Mouse (Mus musculus) hindbrain, embryonic 16.5 days (tissue): ENCODE results near the gene Ubxn11. TPM values are rescaled to one million over a fixed set of nuclear protein-coding genes. Genes with fewer than 3 reads are reported as not detected.

Experiments
- ATAC-seq: fragments of 200-750 bp; cut with Nextera tagmentation; 2 replicates; pipeline ENCODE4 v1.8.0; 2017; ENCODE audit warnings: moderate TSS enrichment, moderate library complexity
- H3K27ac ChIP-seq: fragments of 300-500 bp; sonication (generic); 2 replicates; pipeline ENCODE4 v1.5.1; 2014; ENCODE audit warnings: low read depth, mild to moderate bottlenecking, control low read depth, low read length, moderate library complexity
- H3K27me3 ChIP-seq: fragments of 300-500 bp; sonication (generic); replicated peaks from 2 replicates; pipeline ENCODE4 v1.6.1; 2014; ENCODE audit warnings: low read length; ENCODE audit not compliant: control insufficient read depth, insufficient read depth
- H3K36me3 ChIP-seq: fragments of 300-500 bp; sonication (generic); 2 replicates; pipeline ENCODE4 v1.6.1; 2014; ENCODE audit warnings: mild to moderate bottlenecking, low read length, moderate library complexity, mixed read lengths; ENCODE audit not compliant: control insufficient read depth, insufficient read depth
- H3K4me1 ChIP-seq: fragments of 300-500 bp; sonication (generic); 2 replicates; pipeline ENCODE4 v1.6.1; 2014; ENCODE audit warnings: low read depth, low read length; ENCODE audit not compliant: control insufficient read depth, insufficient read depth
- H3K4me2 ChIP-seq: fragments of 300-500 bp; sonication (generic); 2 replicates; pipeline ENCODE4 v1.6.1; 2014; ENCODE audit warnings: mild to moderate bottlenecking, low read length, control low read depth, moderate library complexity
- H3K4me3 ChIP-seq: fragments of 300-500 bp; sonication (generic); 2 replicates; pipeline ENCODE4 v1.5.1; 2014; ENCODE audit warnings: mild to moderate bottlenecking, low read length, control low read depth, moderate library complexity
- H3K9ac ChIP-seq: fragments of 300-500 bp; sonication (generic); 2 replicates; pipeline ENCODE4 v1.6.1; 2014; ENCODE audit warnings: low read depth, mild to moderate bottlenecking, control low read depth, low read length, moderate library complexity
- H3K9me3 ChIP-seq: fragments of 300-500 bp; sonication (generic); 2 replicates; pipeline ENCODE4 v1.6.1; 2014; ENCODE audit warnings: mild to moderate bottlenecking, low read length, moderate library complexity; ENCODE audit not compliant: control insufficient read depth
- WGBS: fragments of 180-500 bp; shearing (Covaris S2); extraction: QIAGEN DNeasy Blood & Tissue Kit; methylation state at CpG from one replicate; pipeline ENCODE4 v1.1.7; 2014; 5-methylcytosine and 5-hydroxymethylcytosine counted together
- polyA plus RNA-seq: library from polyadenylated mRNA; unstranded; fragments of >200 nt; fragmentation: Nextera tagmentation; extraction: Ambion mirVana; gene quantifications from 2 replicates; pipeline ENCODE4 v1.2.1, GENCODE M21; 2015

The Ubxn11 gene
- polyA plus RNA-seq, 1 experiment from 2014 or later, result 21.5 TPM

DNA sequence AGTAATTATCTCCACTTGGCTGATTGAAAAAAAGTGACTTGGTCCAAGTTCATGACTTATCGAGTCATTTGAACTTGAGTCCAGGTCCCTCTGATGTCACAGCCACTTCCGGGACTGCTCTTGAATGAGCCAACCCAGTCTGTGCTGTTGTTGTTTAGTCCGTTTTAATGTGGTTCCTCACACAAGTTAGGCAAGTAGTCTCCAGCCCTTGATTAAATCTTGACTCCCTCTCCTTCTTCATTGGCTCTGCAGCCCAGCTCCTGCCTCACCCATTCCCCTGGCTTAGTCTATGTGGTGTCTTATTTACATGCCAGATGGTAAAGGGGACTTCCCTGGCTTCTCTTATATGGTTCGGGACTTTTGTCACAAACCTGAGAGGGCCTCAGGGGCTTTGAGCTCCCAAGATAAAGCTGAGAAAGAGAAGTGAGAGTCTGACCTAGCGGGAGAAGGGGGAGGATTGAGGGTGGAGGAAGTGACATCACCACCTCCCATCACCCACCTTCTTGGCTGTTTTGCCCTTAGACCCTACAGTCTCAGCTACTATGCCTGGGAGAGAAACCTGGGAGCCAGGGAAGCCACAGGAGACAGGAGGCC, 5.3 kb upstream of the Ubxn11 start:
- H3K4me2 ChIP-seq, result no peak overlapping the region
- H3K9ac ChIP-seq, result no peak overlapping the region
- no peaks in the 10 kb centered on the region for H3K9me3 ChIP-seq
- H3K27me3 ChIP-seq, result no peaks in the 10 kb centered on the region
- 83% methylated on average over 5 of the region's 5 CpGs for WGBS
- H3K4me3 ChIP-seq, result no peak overlapping the region
- no peaks in the 10 kb centered on the region for H3K36me3 ChIP-seq
- no peak overlapping the region for H3K27ac ChIP-seq
- ATAC-seq, result no peak
- no peaks in the 10 kb centered on the region for H3K4me1 ChIP-seq

DNA sequence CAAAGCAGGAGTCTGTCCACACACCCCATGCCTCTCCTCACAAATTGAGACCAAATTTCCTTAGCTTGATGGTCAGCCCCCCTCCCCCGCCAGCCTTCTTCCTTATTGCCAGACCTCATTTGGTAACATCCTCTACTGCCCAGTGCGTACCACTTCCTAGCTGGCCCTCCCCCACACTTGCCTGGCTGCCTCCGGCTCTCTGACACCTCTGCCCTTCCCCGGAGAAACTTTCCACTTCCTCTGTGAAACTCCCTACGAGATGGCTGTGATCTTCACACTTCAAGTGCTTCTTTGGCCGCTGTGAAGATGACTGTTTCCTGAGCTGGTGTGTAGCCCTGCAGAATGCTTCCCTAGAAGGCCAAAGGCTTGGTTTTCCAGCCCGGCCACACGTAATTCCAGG, 3.7 kb upstream of the Ubxn11 start:
- Histone ChIP-seq H3K27ac (no peak overlapping the region), H3K4me3 (no peak overlapping the region), H3K27me3 (no peaks in the 10 kb centered on the region), H3K4me2 (no peak overlapping the region), H3K9me3 (no peaks in the 10 kb centered on the region), H3K4me1 (no peaks in the 10 kb centered on the region), H3K36me3 (no peaks in the 10 kb centered on the region), H3K9ac (no peak overlapping the region)
- no peak for ATAC-seq
- WGBS, result 78% methylated on average over 8 of the region's 8 CpGs

DNA sequence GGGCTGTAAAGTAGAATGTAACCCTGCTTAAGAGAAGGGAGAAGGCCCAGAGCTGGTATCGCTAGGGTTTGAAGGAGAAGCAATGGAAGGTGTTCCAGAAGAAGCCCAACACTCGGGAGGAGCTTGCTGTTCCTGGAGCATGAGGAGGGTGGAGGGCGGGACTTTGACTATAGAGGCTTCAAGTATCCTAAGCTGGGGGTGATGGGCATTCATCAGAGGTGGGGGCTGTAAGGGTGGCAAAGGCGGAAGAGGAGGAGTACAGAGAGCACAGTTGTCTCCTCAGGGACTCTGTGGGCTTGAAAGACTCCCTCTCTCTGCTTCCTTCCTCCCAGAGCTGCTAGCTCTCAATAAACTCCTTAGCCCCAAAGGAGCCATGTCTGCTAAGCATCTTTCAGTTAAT, 2.1 kb upstream of the Ubxn11 start:
- ATAC-seq, result no peak
- H3K4me3 ChIP-seq, result no peak overlapping the region
- H3K36me3 ChIP-seq, result no peaks in the 10 kb centered on the region
- H3K9ac ChIP-seq, result no peak overlapping the region
- no peaks in the 10 kb centered on the region for H3K9me3 ChIP-seq
- no peaks in the 10 kb centered on the region for H3K4me1 ChIP-seq
- no peaks in the 10 kb centered on the region for H3K27me3 ChIP-seq
- H3K27ac ChIP-seq, result no peak overlapping the region
- WGBS, result 78% methylated on average over 4 of the region's 4 CpGs
- no peak overlapping the region for H3K4me2 ChIP-seq

DNA sequence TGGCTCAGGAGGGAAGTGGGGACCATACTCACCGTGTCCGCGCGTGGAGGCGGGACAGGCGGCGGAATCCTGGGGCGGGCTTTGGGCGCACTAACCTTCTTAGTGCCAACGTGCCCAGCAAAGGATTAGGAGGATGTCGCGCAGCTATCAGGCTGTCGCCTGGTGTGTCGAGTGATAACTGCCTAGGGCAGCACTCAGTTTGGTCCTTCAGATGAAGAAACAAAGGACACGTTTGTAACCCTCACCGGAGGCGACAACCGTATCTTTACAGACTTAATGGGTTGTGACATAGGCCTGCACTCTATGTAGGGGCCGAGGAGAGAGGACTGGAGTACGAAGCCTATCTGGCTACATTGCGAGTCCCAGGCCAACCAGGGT, 361 bp downstream of the Ubxn11 start:
- Histone ChIP-seq H3K9ac (peak overlapping the region; percentile 70), H3K4me3 (peak overlapping the region; percentile 80), H3K4me1 (no peaks in the 10 kb centered on the region), H3K27ac (peak overlapping the region; percentile 55; the same call in 1 of the 2 replicates), H3K4me2 (peak overlapping the region; percentile 74), H3K36me3 (no peaks in the 10 kb centered on the region), H3K27me3 (no peaks in the 10 kb centered on the region), H3K9me3 (no peaks in the 10 kb centered on the region)
- ATAC-seq, result peak; percentile 82
- 3% methylated on average over 21 of the region's 21 CpGs for WGBS

DNA sequence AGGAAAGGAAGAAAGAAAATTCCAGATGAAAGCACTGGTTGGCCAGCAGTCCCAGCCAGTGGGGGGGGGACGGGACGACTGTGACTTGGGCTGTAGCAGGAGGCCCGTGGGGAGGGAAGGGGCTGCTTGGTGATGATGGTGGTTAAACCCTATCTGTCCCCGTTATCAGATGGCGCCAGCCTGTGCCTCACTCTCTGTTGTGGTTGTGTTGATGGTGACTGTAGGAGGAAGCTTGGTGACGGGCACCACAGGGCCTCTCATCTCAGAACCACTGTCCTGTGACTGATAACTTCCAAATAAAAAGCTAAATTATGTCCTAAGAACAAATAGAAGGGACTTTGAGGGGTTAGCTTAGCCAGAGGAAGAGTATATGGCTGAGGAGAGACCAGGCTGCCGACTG, 3.7 kb downstream of the Ubxn11 start:
- Histone ChIP-seq H3K27ac (no peak overlapping the region), H3K4me1 (no peaks in the 10 kb centered on the region), H3K36me3 (no peaks in the 10 kb centered on the region), H3K4me3 (no peak overlapping the region), H3K27me3 (no peaks in the 10 kb centered on the region), H3K9me3 (no peaks in the 10 kb centered on the region), H3K4me2 (no peak overlapping the region), H3K9ac (no peak overlapping the region)
- no peak for ATAC-seq
- WGBS, result 80% methylated on average over 7 of the region's 7 CpGs

DNA sequence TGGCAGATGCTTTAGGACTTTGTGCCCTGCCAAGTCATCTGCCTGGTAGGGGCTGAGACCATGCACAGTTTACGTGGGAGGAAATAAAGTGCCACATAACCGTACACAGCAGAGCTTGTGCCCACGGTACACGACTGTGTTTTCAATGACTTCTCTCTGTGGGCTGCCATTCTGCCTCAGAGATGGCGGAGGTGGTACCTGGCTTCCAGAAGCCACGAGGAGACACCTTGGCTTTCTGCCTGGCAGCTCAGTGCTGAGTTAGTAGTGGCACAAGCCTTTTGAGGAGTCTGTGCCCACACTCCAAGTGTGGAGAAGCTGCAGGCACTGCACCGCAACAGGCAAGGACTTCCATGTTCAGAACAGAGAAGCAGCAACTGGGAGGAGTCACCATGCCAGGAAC, 5.4 kb downstream of the Ubxn11 start:
- no peaks in the 10 kb centered on the region for H3K36me3 ChIP-seq
- no peaks in the 10 kb centered on the region for H3K9me3 ChIP-seq
- no peak for ATAC-seq
- no peak overlapping the region for H3K4me3 ChIP-seq
- H3K9ac ChIP-seq, result no peak overlapping the region
- no peaks in the 10 kb centered on the region for H3K27me3 ChIP-seq
- H3K27ac ChIP-seq, result no peak overlapping the region
- H3K4me1 ChIP-seq, result no peaks in the 10 kb centered on the region
- H3K4me2 ChIP-seq, result no peak overlapping the region
- WGBS, result 92% methylated on average over 7 of the region's 7 CpGs

DNA sequence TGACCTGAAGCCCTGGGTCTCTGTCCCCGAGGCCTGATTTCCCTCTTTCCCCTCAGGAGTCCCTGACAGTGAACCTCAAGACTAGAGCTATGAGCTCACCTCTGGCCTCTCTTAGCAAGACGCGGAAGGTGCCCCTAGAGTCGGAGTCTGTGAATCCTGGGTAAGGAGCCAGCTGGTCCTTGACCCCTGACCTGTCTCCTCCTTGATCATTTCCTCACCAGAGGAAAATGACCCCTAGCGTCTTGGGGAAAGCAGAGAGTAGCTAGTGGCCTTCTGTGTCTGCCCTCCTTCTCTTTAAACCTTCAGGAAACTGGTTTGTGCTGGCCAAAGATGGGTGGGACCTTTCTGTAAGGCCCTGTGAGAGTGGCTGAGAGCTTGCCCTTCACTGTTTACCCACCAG, 5.8 kb downstream of the Ubxn11 start:
- 67% methylated on average over 5 of the region's 5 CpGs for WGBS
- no peak overlapping the region for H3K9ac ChIP-seq

DNA sequence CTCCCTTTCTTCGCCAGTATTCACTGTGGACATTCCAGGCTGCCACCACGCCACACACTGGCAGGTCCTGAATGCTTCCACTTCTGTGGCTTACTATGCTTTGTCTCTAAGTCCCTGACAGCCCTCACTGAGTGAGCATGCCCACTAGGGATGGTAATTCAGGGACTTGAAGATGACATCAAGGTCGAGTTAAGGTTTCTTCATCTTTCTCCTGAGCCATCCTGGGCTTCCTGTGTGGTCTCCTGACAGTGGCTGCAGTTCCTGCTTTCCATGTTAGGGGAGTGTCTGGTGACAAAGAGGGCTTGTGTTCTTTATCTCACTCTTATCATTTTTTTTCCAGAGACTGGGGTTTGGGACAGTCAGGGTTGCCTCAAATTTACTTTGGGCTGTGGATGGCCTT, 8.3 kb downstream of the Ubxn11 start:
- WGBS, result 40% methylated on average over 3 of the region's 3 CpGs
- no peak overlapping the region for H3K4me3 ChIP-seq
- no peaks in the 10 kb centered on the region for H3K27me3 ChIP-seq
- no peak overlapping the region for H3K4me2 ChIP-seq
- H3K9ac ChIP-seq, result no peak overlapping the region
- no peak overlapping the region for H3K27ac ChIP-seq
- no peak for ATAC-seq
- H3K9me3 ChIP-seq, result no peaks in the 10 kb centered on the region
- H3K4me1 ChIP-seq, result no peaks in the 10 kb centered on the region
- no peaks in the 10 kb centered on the region for H3K36me3 ChIP-seq

More for the DNA sequence above, 5.8 kb downstream of the Ubxn11 start:
- H3K27me3 ChIP-seq, result no peaks in the 10 kb centered on the region
- no peaks in the 10 kb centered on the region for H3K4me1 ChIP-seq
- no peak for ATAC-seq
- H3K27ac ChIP-seq, result no peak overlapping the region
- no peak overlapping the region for H3K4me2 ChIP-seq
- H3K36me3 ChIP-seq, result no peaks in the 10 kb centered on the region
- H3K9me3 ChIP-seq, result no peaks in the 10 kb centered on the region
- H3K4me3 ChIP-seq, result no peak overlapping the region

DNA sequence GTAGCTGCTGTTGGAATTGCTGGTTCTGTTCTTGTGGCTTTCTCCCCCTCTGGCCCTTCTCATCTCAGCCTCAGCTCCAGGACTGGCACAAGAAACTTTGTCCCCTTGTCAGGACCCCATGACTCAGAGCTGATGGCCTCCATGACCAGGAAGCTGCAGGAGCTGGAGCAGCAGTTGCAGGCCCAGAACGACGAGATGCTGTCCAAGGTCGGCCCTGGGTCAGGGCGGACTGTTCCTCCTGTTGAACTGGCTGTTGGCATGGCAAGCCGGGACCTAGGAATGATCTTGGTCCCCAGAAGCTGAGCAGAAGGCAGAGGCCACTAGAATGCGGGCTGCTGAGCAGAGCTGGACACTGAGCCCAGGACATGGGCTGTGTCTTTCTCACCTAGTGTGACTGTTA, 10.0 kb downstream of the Ubxn11 start:
- H3K4me1 ChIP-seq, result no peaks in the 10 kb centered on the region
- no peaks in the 10 kb centered on the region for H3K9me3 ChIP-seq
- H3K27ac ChIP-seq, result no peak overlapping the region
- no peak overlapping the region for H3K4me2 ChIP-seq
- no peak overlapping the region for H3K4me3 ChIP-seq
- H3K9ac ChIP-seq, result no peak overlapping the region
- H3K36me3 ChIP-seq, result no peaks in the 10 kb centered on the region
- ATAC-seq, result no peak
- H3K27me3 ChIP-seq, result no peaks in the 10 kb centered on the region
- WGBS, result 85% methylated on average over 6 of the region's 6 CpGs
